Mouse (Mus musculus) forebrain, embryonic 13.5 days (tissue): ENCODE measurements around the gene Tsku. TPM values are rescaled to one million over a fixed set of nuclear protein-coding genes. Genes with fewer than 3 reads are reported as not detected.
A peak's percentile ranks its signal among the peaks of the same experiment; 100 is the strongest.

Source experiments
- ATAC-seq: fragments of 200-750 bp; cut with Nextera tagmentation; 2 replicates; pipeline ENCODE4 v1.8.0; 2017
- H3K27ac ChIP-seq: fragments of 300-500 bp; sonication (generic); 2 replicates; pipeline ENCODE4 v1.5.1; 2015; ENCODE audit warnings: inconsistent platforms, mild to moderate bottlenecking, moderate library complexity
- H3K27me3 ChIP-seq: fragments of 300-500 bp; sonication (generic); 2 replicates; pipeline ENCODE4 v1.6.1; 2015; ENCODE audit warnings: mild to moderate bottlenecking, inconsistent platforms
- H3K36me3 ChIP-seq: fragments of 300-500 bp; sonication (generic); 2 replicates; pipeline ENCODE4 v1.6.1; 2015; ENCODE audit warnings: mild to moderate bottlenecking, inconsistent platforms; ENCODE audit not compliant: poor library complexity, severe bottlenecking
- H3K4me1 ChIP-seq: fragments of 300-500 bp; sonication (generic); 2 replicates; pipeline ENCODE4 v1.6.1; 2015; ENCODE audit warnings: inconsistent platforms
- H3K4me2 ChIP-seq: fragments of 300-500 bp; sonication (generic); 2 replicates; pipeline ENCODE4 v1.6.1; 2015; ENCODE audit warnings: inconsistent platforms, mild to moderate bottlenecking, moderate library complexity
- H3K4me3 ChIP-seq: fragments of 300-500 bp; sonication (generic); 2 replicates; pipeline ENCODE4 v1.5.1; 2015; ENCODE audit warnings: mild to moderate bottlenecking, inconsistent platforms
- H3K9ac ChIP-seq: fragments of 300-500 bp; sonication (generic); 2 replicates; pipeline ENCODE4 v1.6.1; 2015; ENCODE audit warnings: mild to moderate bottlenecking, inconsistent platforms
- H3K9me3 ChIP-seq: fragments of 300-500 bp; sonication (generic); replicated peaks from 2 replicates; pipeline ENCODE4 v1.6.1; 2016; ENCODE audit warnings: inconsistent platforms
- WGBS: fragments of 180-500 bp; shearing (Covaris S2); methylation state at CpG from one replicate; pipeline ENCODE4 v1.1.7; 2015; 5-methylcytosine and 5-hydroxymethylcytosine counted together
- polyA plus RNA-seq: library from polyadenylated mRNA; unstranded; fragments of >200 nt; fragmentation: Nextera tagmentation; extraction: Ambion mirVana; gene quantifications from 2 replicates; pipeline ENCODE4 v1.2.1, GENCODE M21; 2015

Tsku gene
- polyA plus RNA-seq, 1 experiment from 2014 or later, result 6.4 TPM

- H3K27me3 ChIP-seq, result no peaks in the 10 kb centered on the region; the same call in 1 of the 2 replicates
- ATAC-seq, result no peak
- H3K4me1 ChIP-seq, result peaks cover 52% of the 10 kb centered on the region
- no peaks in the 10 kb centered on the region for H3K9me3 ChIP-seq
- WGBS, result 31% methylated on average over 4 of the region's 4 CpGs
- no peak overlapping the region for H3K9ac ChIP-seq
- no peak overlapping the region for H3K4me2 ChIP-seq
- 0 out of 2 replicates have a peak overlapping the region, but pooled peaks have one; percentile 10 for H3K27ac ChIP-seq
- no peak overlapping the region for H3K4me3 ChIP-seq
- peaks cover 31% of the 10 kb centered on the region for H3K36me3 ChIP-seq
Observed at GRCm38 (mm10) chr7:98354921-98355310, 6.2 kb downstream of the Tsku start.

GRCm38 (mm10) chr7:98354160-98354920 lies 6.8 kb downstream of the Tsku start:
- WGBS, result 19% methylated on average over 12 of the region's 12 CpGs
- H3K9me3 ChIP-seq, result no peaks in the 10 kb centered on the region
- peak overlapping the region; percentile 10; the same call in 1 of the 2 replicates for H3K27ac ChIP-seq
- no peak overlapping the region for H3K4me2 ChIP-seq
- peak; percentile 28; the same call in 1 of the 2 replicates for ATAC-seq
- H3K36me3 ChIP-seq, result peaks cover 34% of the 10 kb centered on the region
- H3K4me1 ChIP-seq, result peaks cover 46% of the 10 kb centered on the region
- no peak overlapping the region for H3K4me3 ChIP-seq
- no peak overlapping the region for H3K9ac ChIP-seq
- no peaks in the 10 kb centered on the region; the same call in 1 of the 2 replicates for H3K27me3 ChIP-seq

GRCm38 (mm10) chr7:98353616-98354015 lies 7.5 kb downstream of the Tsku start:
- no peak overlapping the region for H3K9ac ChIP-seq
- no peak overlapping the region; the same call in 1 of the 2 replicates for H3K27ac ChIP-seq
- no peaks in the 10 kb centered on the region for H3K27me3 ChIP-seq
- no peaks in the 10 kb centered on the region for H3K9me3 ChIP-seq
- ATAC-seq, result no peak
- H3K4me3 ChIP-seq, result no peak overlapping the region
- H3K36me3 ChIP-seq, result peaks cover 34% of the 10 kb centered on the region
- 82% methylated on average over 5 of the region's 5 CpGs for WGBS
- peaks cover 39% of the 10 kb centered on the region for H3K4me1 ChIP-seq
- H3K4me2 ChIP-seq, result no peak overlapping the region

GRCm38 (mm10) chr7:98351523-98351922 lies 9.6 kb downstream of the Tsku start:
- Histone ChIP-seq H3K4me2 (no peak overlapping the region), H3K9ac (no peak overlapping the region), H3K27ac (no peak overlapping the region), H3K4me1 (peaks cover 27% of the 10 kb centered on the region), H3K9me3 (no peaks in the 10 kb centered on the region), H3K4me3 (no peak overlapping the region), H3K36me3 (peaks cover 34% of the 10 kb centered on the region), H3K27me3 (no peaks in the 10 kb centered on the region)
- no peak for ATAC-seq
- 95% methylated on average over 3 of the region's 3 CpGs for WGBS

- Histone ChIP-seq H3K9ac (no peak overlapping the region), H3K27ac (no peak overlapping the region), H3K27me3 (no peaks in the 10 kb centered on the region), H3K4me1 (peaks cover 11% of the 10 kb centered on the region), H3K36me3 (peaks cover 34% of the 10 kb centered on the region), H3K9me3 (no peaks in the 10 kb centered on the region), H3K4me2 (no peak overlapping the region), H3K4me3 (no peak overlapping the region)
- no peak for ATAC-seq
- 94% methylated on average over 6 of the region's 6 CpGs for WGBS
Observed at GRCm38 (mm10) chr7:98349821-98350220, 11.3 kb downstream of the Tsku start.

GRCm38 (mm10) chr7:98349096-98349495 lies 12.0 kb downstream of the Tsku start:
- Histone ChIP-seq H3K27me3 (no peaks in the 10 kb centered on the region), H3K4me3 (no peak overlapping the region), H3K4me2 (no peak overlapping the region), H3K4me1 (peaks cover 3% of the 10 kb centered on the region), H3K36me3 (peaks cover 34% of the 10 kb centered on the region), H3K27ac (no peak overlapping the region), H3K9ac (no peak overlapping the region), H3K9me3 (no peaks in the 10 kb centered on the region)
- 20% methylated on average over 5 of the region's 5 CpGs for WGBS
- ATAC-seq, result peak; percentile 29; the same call in 1 of the 2 replicates

GRCm38 (mm10) chr7:98348043-98348442 lies 13.1 kb downstream of the Tsku start:
- Histone ChIP-seq H3K4me3 (no peak overlapping the region), H3K27me3 (no peaks in the 10 kb centered on the region), H3K9me3 (no peaks in the 10 kb centered on the region), H3K27ac (no peak overlapping the region), H3K4me2 (no peak overlapping the region), H3K36me3 (peaks cover 34% of the 10 kb centered on the region), H3K9ac (no peak overlapping the region), H3K4me1 (no peaks in the 10 kb centered on the region)
- 0 out of 2 replicates have a peak, but pooled peaks have one; percentile 14 for ATAC-seq
- 64% methylated on average over 7 of the region's 7 CpGs for WGBS

- Histone ChIP-seq H3K27me3 (peaks cover 3% of the 10 kb centered on the region), H3K4me1 (no peaks in the 10 kb centered on the region), H3K4me2 (no peak overlapping the region), H3K9me3 (no peaks in the 10 kb centered on the region), H3K4me3 (no peak overlapping the region), H3K27ac (no peak overlapping the region), H3K9ac (no peak overlapping the region), H3K36me3 (peaks cover 29% of the 10 kb centered on the region)
- no peak for ATAC-seq
- WGBS, result 90% methylated on average over 5 of the region's 5 CpGs
Observed at GRCm38 (mm10) chr7:98347471-98347870, 13.7 kb downstream of the Tsku start.

GRCm38 (mm10) chr7:98345036-98345435 lies 16.1 kb downstream of the Tsku start:
- Histone ChIP-seq H3K4me2 (no peak overlapping the region), H3K4me3 (no peak overlapping the region), H3K27ac (no peak overlapping the region), H3K36me3 (peaks cover 5% of the 10 kb centered on the region; the same call in 1 of the 2 replicates), H3K9me3 (no peaks in the 10 kb centered on the region), H3K9ac (no peak overlapping the region), H3K27me3 (peaks cover 5% of the 10 kb centered on the region), H3K4me1 (0 out of 2 replicates have a peak, but pooled peaks cover 3% of the 10 kb centered on the region)
- WGBS, result 64% methylated on average over 6 of the region's 6 CpGs
- no peak for ATAC-seq

GRCm38 (mm10) chr7:98344361-98344760 lies 16.8 kb downstream of the Tsku start:
- 29% methylated on average over 3 of the region's 3 CpGs for WGBS

GRCm38 (mm10) chr7:98342249-98342648 lies 18.9 kb downstream of the Tsku start:
- no peak overlapping the region for H3K9ac ChIP-seq
- no peak overlapping the region for H3K4me2 ChIP-seq
- no peak overlapping the region for H3K27ac ChIP-seq
- H3K9me3 ChIP-seq, result no peaks in the 10 kb centered on the region
- no peak overlapping the region for H3K4me3 ChIP-seq
- H3K27me3 ChIP-seq, result peaks cover 5% of the 10 kb centered on the region
- no peak for ATAC-seq
- WGBS, result 50% methylated on average over 3 of the region's 3 CpGs
- 0 out of 2 replicates have a peak, but pooled peaks cover 3% of the 10 kb centered on the region for H3K4me1 ChIP-seq
- no peaks in the 10 kb centered on the region for H3K36me3 ChIP-seq

More at GRCm38 (mm10) chr7:98344361-98344760, 16.8 kb downstream of the Tsku start:
- no peaks in the 10 kb centered on the region for H3K36me3 ChIP-seq
- H3K9me3 ChIP-seq, result no peaks in the 10 kb centered on the region
- no peak overlapping the region for H3K4me2 ChIP-seq
- H3K27me3 ChIP-seq, result peaks cover 5% of the 10 kb centered on the region
- no peak overlapping the region for H3K9ac ChIP-seq
- H3K4me1 ChIP-seq, result 0 out of 2 replicates have a peak, but pooled peaks cover 3% of the 10 kb centered on the region
- H3K27ac ChIP-seq, result no peak overlapping the region
- ATAC-seq, result no peak
- no peak overlapping the region for H3K4me3 ChIP-seq

GRCm38 (mm10) chr7:98341475-98341874 lies 19.7 kb downstream of the Tsku start:
- Histone ChIP-seq H3K36me3 (no peaks in the 10 kb centered on the region), H3K9ac (peak overlapping the region; percentile 57; the same call in 1 of the 2 replicates), H3K4me2 (peak overlapping the region; percentile 63), H3K27ac (no peak overlapping the region), H3K4me3 (peak overlapping the region; percentile 35), H3K4me1 (0 out of 2 replicates have a peak, but pooled peaks cover 3% of the 10 kb centered on the region), H3K27me3 (peaks cover 5% of the 10 kb centered on the region), H3K9me3 (no peaks in the 10 kb centered on the region)
- peak; percentile 80 for ATAC-seq
- 2% methylated on average over 12 of the region's 13 CpGs for WGBS
